Mouse (Mus musculus) liver, postnatal 0 days (tissue): ENCODE data around the gene Pard3b. TPM values are rescaled to one million over a fixed set of nuclear protein-coding genes. Genes with fewer than 3 reads are reported as not detected.

ENCODE experiments used
- ATAC-seq: fragments of 200-750 bp; cut with Nextera tagmentation; 2 replicates; pipeline ENCODE4 v1.8.0; 2017; ENCODE audit warnings: mild to moderate bottlenecking, moderate library complexity
- DNase-seq: peaks from one replicate; pipeline ENCODE4 v3.0.0-alpha.2; 2016
- H3K27ac ChIP-seq: fragments of 300-500 bp; sonication (generic); 2 replicates; pipeline ENCODE4 v1.5.1; 2014; ENCODE audit warnings: antibody characterized with exemption, moderate library complexity, mild to moderate bottlenecking, low read depth
- H3K27me3 ChIP-seq: fragments of 300-500 bp; sonication (generic); 2 replicates; pipeline ENCODE4 v1.6.1; 2014; ENCODE audit warnings: low read length, control low read depth, mixed read lengths; ENCODE audit not compliant: insufficient read depth
- H3K36me3 ChIP-seq: fragments of 300-500 bp; sonication (generic); replicated peaks from 2 replicates; pipeline ENCODE4 v1.6.1; 2014; ENCODE audit warnings: mild to moderate bottlenecking, control low read depth, low read length, moderate library complexity, mixed read lengths; ENCODE audit not compliant: insufficient read depth
- H3K4me1 ChIP-seq: fragments of 300-500 bp; sonication (generic); 2 replicates; pipeline ENCODE4 v1.6.1; 2014; ENCODE audit warnings: antibody characterized with exemption, mild to moderate bottlenecking, control low read depth; ENCODE audit not compliant: insufficient read depth
- H3K4me2 ChIP-seq: fragments of 300-500 bp; sonication (generic); 2 replicates; pipeline ENCODE4 v1.6.1; 2014; ENCODE audit warnings: low read depth, mild to moderate bottlenecking, low read length, moderate library complexity, mixed read lengths
- H3K4me3 ChIP-seq: fragments of 300-500 bp; sonication (generic); 2 replicates; pipeline ENCODE4 v1.5.1; 2014; ENCODE audit warnings: low read depth, low read length
- H3K9ac ChIP-seq: fragments of 300-500 bp; sonication (generic); replicated peaks from 2 replicates; pipeline ENCODE4 v1.6.1; 2014; ENCODE audit warnings: mild to moderate bottlenecking, moderate library complexity
- H3K9me3 ChIP-seq: fragments of 300-500 bp; sonication (generic); 2 replicates; pipeline ENCODE4 v1.6.1; 2016; ENCODE audit warnings: mild to moderate bottlenecking, control low read depth, low read length, mixed read lengths
- CTCF ChIP-seq: sonication (generic); IDR thresholded peaks from 2 replicates; pipeline ENCODE4 v1.5.1; 2016; ENCODE audit warnings: antibody characterized with exemption, low read depth
- EP300 ChIP-seq: IDR thresholded peaks from 2 replicates; pipeline ENCODE4 v1.6.1; 2016; ENCODE audit warnings: antibody characterized with exemption, low read depth, mild to moderate bottlenecking
- WGBS: fragments of 180-500 bp; shearing (Covaris S2); extraction: QIAGEN DNeasy Blood & Tissue Kit; methylation state at CpG from one replicate; pipeline ENCODE4 v1.1.7; 2014; ENCODE audit not compliant: insufficient replicate concordance; 5-methylcytosine and 5-hydroxymethylcytosine counted together
- polyA plus RNA-seq: library from polyadenylated mRNA; unstranded; fragments of >200 nt; fragmentation: Nextera tagmentation; extraction: Ambion mirVana; gene quantifications from 2 replicates; pipeline ENCODE4 v1.2.1, GENCODE M21; 2015

Pard3b gene
- polyA plus RNA-seq, 1 experiment from 2014 or later, result 2.8 TPM

GRCm38 (mm10) chr1:62276466-62276865, 637.8 kb downstream of the Pard3b start:
- Histone ChIP-seq H3K9me3 (no peaks in the 10 kb centered on the region), H3K27me3 (no peaks in the 10 kb centered on the region), H3K36me3 (no peaks in the 10 kb centered on the region), H3K9ac (no peak overlapping the region), H3K4me2 (no peak overlapping the region), H3K4me3 (no peak overlapping the region), H3K27ac (no peak overlapping the region), H3K4me1 (no peaks in the 10 kb centered on the region)
- 61% methylated on average over 3 of the region's 3 CpGs for WGBS
- DNase-seq, result no peak
- no peak for ATAC-seq
- no peak for TF ChIP-seq EP300

DNA sequence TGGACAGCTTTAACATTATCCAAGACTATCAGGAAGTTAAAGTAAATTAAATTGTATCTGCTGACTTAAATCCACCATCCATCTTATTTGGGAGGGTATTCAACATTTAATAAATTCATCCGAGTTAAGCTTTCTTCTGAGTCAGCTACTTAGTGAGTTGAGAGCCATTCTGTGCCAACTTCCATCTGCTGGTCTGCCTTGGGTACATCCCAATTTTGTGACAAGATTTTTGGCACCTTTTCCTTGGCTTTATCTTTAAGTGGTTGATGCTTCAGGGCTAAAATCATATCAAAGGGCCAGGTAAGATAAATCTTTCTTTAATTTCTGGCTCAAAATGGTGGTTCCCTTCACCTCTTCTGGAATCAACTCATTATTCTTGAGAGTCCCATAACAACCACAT, 640.0 kb downstream of the Pard3b start:
- H3K36me3 ChIP-seq, result no peaks in the 10 kb centered on the region
- no peak overlapping the region for H3K27ac ChIP-seq
- H3K4me3 ChIP-seq, result no peak overlapping the region
- H3K9ac ChIP-seq, result no peak overlapping the region
- DNase-seq (no peak), ATAC-seq (no peak)
- H3K9me3 ChIP-seq, result no peaks in the 10 kb centered on the region
- WGBS, result 86% methylated on average over 1 of the region's 1 CpGs
- H3K4me2 ChIP-seq, result no peak overlapping the region
- H3K27me3 ChIP-seq, result no peaks in the 10 kb centered on the region
- TF ChIP-seq CTCF, result no peak
- TF ChIP-seq EP300, result no peak
- no peaks in the 10 kb centered on the region for H3K4me1 ChIP-seq

DNA sequence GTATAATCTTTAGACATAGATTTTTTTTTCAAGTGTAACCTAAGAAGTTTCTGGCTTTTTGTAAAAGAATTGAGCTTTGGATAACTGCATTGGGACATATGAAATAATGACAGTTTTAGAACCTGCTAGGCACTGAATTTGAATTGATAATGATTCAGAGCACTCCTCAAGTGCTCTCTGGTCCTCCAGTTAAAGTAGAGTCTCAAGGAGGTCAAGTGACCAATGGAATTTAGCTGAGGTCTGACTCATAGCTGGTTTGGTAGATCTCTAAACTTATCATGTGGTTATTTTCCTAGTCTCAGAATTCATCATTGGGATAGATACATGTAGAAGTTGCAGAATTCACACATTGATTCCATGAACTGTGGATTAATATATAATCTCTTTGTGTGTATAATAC, 642.0 kb downstream of the Pard3b start:
- Histone ChIP-seq H3K4me1 (no peaks in the 10 kb centered on the region), H3K36me3 (no peaks in the 10 kb centered on the region), H3K9me3 (no peaks in the 10 kb centered on the region), H3K27ac (no peak overlapping the region), H3K4me2 (no peak overlapping the region), H3K9ac (no peak overlapping the region), H3K27me3 (no peaks in the 10 kb centered on the region), H3K4me3 (no peak overlapping the region)
- no peak for DNase-seq
- TF ChIP-seq CTCF (no peak), EP300 (no peak)
- ATAC-seq, result no peak

DNA sequence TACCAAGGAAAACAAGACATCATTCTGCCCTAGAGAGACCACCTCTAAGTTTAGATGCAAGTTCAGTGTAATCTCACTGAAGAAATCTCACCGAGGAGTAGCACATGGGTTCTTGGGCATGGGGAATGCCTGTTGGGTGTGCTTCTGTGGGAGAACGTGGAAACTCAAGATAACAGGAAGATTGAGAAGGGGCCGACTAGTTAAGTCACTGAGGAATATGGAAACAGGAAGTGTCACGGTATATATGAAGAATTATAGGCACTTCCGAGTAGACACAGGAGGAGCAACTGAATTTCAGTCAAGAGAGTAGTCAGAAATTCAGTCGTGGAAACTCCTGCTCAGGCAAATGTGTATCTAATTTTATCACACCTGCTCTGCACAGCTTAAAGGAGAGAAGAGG, 644.2 kb downstream of the Pard3b start:
- Histone ChIP-seq H3K27me3 (no peaks in the 10 kb centered on the region), H3K9me3 (no peaks in the 10 kb centered on the region), H3K27ac (no peak overlapping the region), H3K4me2 (no peak overlapping the region), H3K4me1 (no peaks in the 10 kb centered on the region), H3K9ac (no peak overlapping the region), H3K4me3 (no peak overlapping the region), H3K36me3 (no peaks in the 10 kb centered on the region)
- ATAC-seq (no peak), DNase-seq (no peak)
- TF ChIP-seq CTCF (no peak), EP300 (no peak)
- 32% methylated on average over 6 of the region's 6 CpGs for WGBS

- Histone ChIP-seq H3K9me3 (no peaks in the 10 kb centered on the region), H3K27me3 (no peaks in the 10 kb centered on the region), H3K4me2 (no peak overlapping the region), H3K36me3 (no peaks in the 10 kb centered on the region), H3K9ac (no peak overlapping the region), H3K27ac (no peak overlapping the region), H3K4me1 (no peaks in the 10 kb centered on the region), H3K4me3 (no peak overlapping the region)
- DNase-seq, result no peak
- ATAC-seq, result no peak
- WGBS, result 70% methylated on average over 2 of the region's 2 CpGs
- TF ChIP-seq CTCF (no peak), EP300 (no peak)
Measured at GRCm38 (mm10) chr1:62283624-62284023, 645.0 kb downstream of the Pard3b start.

DNA sequence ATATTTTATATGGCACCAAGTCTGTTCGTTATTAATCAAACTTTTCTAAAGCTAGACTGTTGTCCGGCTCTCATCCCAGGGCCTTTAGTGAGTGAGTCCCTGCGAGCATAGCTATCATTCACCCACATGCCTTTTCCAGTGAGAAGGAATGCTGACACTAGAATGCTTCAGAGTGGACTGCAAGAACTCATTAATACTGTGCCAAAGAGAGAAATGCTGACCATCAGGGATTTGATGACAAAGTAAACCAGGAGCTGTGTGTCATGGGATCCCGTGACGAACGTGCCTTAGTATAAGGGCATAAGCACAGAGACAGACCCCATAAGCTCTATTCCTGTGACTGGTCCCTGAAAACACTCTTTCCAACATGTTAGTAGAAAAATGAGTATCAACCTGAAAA, 670.8 kb downstream of the Pard3b start:
- WGBS, result 81% methylated on average over 6 of the region's 6 CpGs

DNA sequence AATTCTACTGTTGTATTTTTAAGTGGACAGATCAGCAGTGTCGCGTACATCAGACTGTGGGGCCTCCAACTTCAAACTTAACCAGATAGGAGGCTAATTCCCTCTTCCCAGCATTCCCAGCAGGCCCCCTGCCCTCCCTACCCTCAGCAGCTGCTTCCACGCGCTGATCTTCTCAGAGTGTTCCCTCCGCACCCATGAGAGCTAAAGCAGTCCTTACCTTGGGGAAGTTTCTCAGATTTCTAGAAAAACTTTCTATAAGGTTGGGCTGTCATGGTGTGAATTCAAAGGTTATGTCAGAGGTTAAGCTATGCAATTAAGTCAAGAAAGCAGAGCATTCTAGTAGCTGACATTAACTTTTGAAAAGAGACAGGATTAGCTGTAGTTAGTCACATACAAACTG, 686.6 kb downstream of the Pard3b start:
- Histone ChIP-seq H3K4me2 (no peak overlapping the region), H3K9me3 (no peaks in the 10 kb centered on the region), H3K4me3 (no peak overlapping the region), H3K9ac (no peak overlapping the region), H3K4me1 (no peaks in the 10 kb centered on the region), H3K27me3 (no peaks in the 10 kb centered on the region), H3K27ac (no peak overlapping the region), H3K36me3 (no peaks in the 10 kb centered on the region)
- DNase-seq (no peak), ATAC-seq (no peak)
- TF ChIP-seq EP300, result no peak
- no peak for TF ChIP-seq CTCF
- WGBS, result 77% methylated on average over 5 of the region's 5 CpGs

More for the DNA sequence above, 670.8 kb downstream of the Pard3b start:
- H3K4me1 ChIP-seq, result no peaks in the 10 kb centered on the region
- H3K4me2 ChIP-seq, result no peak overlapping the region
- no peaks in the 10 kb centered on the region for H3K27me3 ChIP-seq
- ATAC-seq (no peak), DNase-seq (no peak)
- TF ChIP-seq CTCF (no peak), EP300 (no peak)
- H3K9ac ChIP-seq, result no peak overlapping the region
- H3K9me3 ChIP-seq, result no peaks in the 10 kb centered on the region
- H3K4me3 ChIP-seq, result no peak overlapping the region
- no peaks in the 10 kb centered on the region for H3K36me3 ChIP-seq
- no peak overlapping the region for H3K27ac ChIP-seq
